Mouse (Mus musculus) liver, embryonic 14.5 days (tissue): Measurements from ENCODE around the gene H2-Eb2.

Experiments used
- CTCF ChIP-seq: IDR thresholded peaks from 2 replicates; pipeline ENCODE4 v1.5.1; 2016; ENCODE audit warnings: antibody characterized with exemption, low read depth, control low read depth
- EP300 ChIP-seq: IDR thresholded peaks from 2 replicates; pipeline ENCODE4 v1.6.1; 2016; ENCODE audit warnings: antibody characterized with exemption, low read depth

GRCm38 (mm10) chr17:34345486-34345885, 20.0 kb downstream of the H2-Eb2 start:
- TF ChIP-seq CTCF = no peak
- TF ChIP-seq EP300 = no peak
